Mouse (Mus musculus): Measurements from ENCODE around the gene Meltf.
A peak's percentile ranks its signal among the peaks of the same experiment; 100 is the strongest.

The Meltf gene

DNA sequence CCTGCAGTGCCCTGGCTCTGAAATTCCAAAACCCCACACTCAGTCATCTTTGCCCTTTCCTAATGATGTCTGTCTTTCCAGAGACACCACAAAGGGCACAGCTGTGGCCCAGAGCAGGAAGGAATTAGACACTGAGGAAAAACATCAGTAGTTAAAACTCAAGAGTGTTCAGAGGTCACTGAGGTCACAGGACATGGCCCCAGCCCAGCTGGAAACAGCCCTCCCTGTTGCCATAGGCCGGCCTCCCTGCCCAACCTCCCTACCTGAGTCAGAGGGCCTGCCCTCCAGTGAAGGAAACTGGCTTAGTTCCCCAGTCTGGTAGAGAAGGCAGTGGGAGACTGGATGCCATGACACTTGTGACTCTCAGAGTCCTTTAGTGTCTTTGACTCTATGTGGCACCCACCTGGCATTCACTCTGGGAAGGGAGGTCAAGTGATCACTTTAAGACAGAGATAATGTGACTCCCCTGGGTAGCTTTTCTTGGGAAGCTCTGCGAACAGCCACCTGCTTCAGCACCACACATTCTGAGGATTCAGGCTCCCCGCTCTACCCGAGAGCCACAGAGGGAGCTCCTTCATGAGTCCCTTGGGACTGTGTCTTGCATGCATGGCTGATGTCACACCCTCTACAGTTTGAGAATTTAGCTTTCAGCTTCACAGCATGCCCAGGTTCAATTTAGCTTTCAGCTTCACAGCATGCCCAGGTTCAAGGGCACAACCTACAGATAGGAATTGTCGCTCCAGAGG lies 15.0 kb downstream of the Meltf start:
- DNase-seq (ENCODE audit: low spot score in 2 of 2) = no peak

DNA sequence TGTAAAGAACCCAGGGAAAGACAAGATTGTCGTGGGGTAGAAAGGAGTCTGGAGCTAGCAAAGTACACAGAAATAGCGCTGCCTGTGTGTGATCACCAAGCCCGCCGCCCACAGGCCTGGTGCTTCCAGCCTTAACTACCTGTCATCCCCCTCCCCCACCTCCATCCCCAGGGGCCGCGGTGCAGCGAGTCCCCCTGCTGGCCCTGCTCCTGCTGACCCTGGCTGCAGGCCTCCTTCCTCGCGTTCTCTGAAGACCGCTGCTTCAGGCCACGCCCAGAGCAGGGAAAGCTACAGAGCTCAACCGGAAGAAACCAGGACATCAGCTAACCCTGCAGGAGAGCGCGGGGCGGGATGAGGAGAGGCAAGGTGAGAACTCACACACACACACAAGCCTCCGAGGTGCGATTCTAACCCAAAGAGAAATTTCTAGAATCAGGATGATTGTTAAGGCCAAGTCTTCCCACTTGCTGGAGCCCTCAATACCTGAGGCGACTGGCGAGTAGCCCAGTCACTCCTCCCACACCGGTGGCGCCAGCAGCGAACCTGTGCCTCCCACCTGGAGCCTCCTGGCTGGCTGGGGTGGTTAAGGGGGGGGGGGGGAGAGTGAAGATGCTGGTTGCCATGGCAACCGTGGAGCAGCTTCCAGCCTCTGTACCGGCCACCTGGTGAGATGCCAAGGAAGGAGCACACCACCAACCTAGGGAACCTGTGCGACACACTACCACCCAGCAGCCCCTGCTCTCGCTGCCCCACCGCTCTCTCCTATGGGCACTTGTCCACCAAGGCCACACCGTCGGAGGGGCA lies 18.6 kb downstream of the Meltf start:
- DNase-seq (ENCODE audit: low spot score in 2 of 2) = no peak

GRCm38 (mm10) chr16:31898546-31899326 lies 20.1 kb downstream of the Meltf start:
- no peak for DNase-seq (ENCODE audit: low spot score in 2 of 2)

DNA sequence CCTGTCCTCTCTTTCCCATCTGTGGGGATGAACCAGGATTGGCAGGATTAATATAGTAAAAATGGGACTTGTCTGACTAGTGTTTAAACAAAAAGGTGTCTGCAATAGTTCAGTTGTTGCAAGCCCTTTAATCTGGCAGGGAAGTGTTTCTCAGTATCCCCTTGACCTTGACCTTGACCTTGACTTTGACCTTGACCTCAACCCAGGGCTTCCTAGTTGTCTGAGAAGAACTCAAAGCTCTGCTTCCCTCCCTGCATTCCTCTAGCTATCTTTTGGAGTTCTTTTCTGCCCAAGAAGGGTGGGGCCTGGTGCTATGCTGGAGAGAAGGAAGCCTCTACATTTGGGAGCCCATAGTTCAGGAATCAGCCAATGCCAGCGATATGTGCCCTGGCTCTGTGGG lies 23.3 kb downstream of the Meltf start:
- DNase-seq (ENCODE audit: low spot score in 2 of 2) = no peak

DNA sequence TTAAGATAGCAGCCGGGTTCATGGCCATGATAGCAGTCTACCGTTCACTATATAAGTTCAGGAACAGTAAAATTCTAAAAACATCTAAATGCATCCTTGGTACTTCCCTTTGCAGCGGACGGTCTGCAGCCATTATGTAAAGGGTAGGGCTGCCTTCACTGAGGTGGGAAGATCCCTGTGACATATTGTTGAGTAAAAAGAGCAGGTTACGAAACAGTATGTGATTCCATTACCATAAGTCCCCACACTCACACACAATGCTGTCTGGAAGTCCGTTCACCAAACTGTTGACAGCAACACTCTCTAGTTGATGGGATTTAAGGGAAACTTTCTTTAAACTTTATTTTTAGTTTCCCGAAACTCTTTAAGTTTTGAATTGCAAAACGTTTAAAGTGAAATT lies 24.6 kb downstream of the Meltf start:
- no peak for DNase-seq (ENCODE audit: low spot score in 2 of 2)

- DNase-seq (ENCODE audit: low spot score in 2 of 2) = no peak
These were observed 26.7 kb downstream of the Meltf start for GRCm38 (mm10) chr16:31905331-31905730.

- DNase-seq (ENCODE audit: low spot score in 2 of 2) = no peak
These were observed 27.5 kb downstream of the Meltf start for GRCm38 (mm10) chr16:31905891-31906825.

- DNase-seq (ENCODE audit: low spot score in 2 of 2) = peak in 1 of 2 experiments; percentile 26
These were observed 28.3 kb downstream of the Meltf start for GRCm38 (mm10) chr16:31906896-31907295.

DNA sequence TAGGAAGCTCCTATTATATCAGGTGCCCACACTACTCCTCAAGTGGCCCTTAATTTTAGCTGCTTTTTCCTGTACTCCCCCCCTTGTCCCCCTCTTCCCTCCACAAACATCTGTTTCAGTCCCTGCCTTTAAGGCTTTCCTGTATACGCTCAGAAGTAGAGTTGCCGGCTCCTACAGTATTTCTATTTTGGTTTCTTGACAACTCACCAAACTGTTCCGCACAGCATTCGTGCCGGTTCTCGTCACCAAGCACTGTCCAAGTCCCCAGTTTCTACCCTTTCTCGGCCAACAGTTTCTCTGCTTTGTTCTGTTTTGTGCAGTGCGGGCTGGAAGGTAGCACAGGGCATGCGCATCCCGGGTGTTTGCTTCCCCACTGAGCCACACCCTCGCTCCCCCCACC lies 30.3 kb downstream of the Meltf start:
- DNase-seq (ENCODE audit: low spot score in 2 of 2) = no peak

- no peak for DNase-seq (ENCODE audit: low spot score in 2 of 2)
These were observed 31.8 kb downstream of the Meltf start for GRCm38 (mm10) chr16:31910281-31910847.

GRCm38 (mm10) chr16:31917776-31918175 lies 39.2 kb downstream of the Meltf start:
- DNase-seq (ENCODE audit: low spot score in 2 of 2) = no peak

DNA sequence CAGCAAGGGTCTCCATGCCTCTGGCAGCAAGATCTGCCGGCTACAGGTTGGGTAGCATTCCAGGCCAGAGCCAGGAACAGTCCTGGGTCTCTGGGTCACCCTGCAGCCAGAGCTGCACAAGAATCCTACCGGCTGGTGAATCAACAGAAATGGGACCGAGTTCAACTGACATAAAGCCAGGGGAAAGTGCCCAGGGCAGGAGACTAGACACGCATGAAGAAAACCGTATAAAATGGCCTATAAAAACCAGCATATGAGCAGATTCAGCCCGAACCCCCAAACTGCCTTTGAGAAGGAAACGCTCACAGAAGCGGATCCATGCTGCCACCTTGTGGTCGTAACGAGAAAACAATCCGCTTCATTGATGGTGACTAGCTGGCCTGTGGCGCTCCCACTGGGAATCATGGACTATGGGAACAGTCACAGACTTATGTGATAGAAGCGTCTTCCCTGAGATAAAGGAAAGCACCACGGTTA lies 39.7 kb downstream of the Meltf start:
- peak in 1 of 2 experiments; percentile 70 for DNase-seq (ENCODE audit: low spot score in 2 of 2)

- no peak for DNase-seq (ENCODE audit: low spot score in 2 of 2)
These were observed 45.8 kb downstream of the Meltf start for GRCm38 (mm10) chr16:31924368-31924767.

DNA sequence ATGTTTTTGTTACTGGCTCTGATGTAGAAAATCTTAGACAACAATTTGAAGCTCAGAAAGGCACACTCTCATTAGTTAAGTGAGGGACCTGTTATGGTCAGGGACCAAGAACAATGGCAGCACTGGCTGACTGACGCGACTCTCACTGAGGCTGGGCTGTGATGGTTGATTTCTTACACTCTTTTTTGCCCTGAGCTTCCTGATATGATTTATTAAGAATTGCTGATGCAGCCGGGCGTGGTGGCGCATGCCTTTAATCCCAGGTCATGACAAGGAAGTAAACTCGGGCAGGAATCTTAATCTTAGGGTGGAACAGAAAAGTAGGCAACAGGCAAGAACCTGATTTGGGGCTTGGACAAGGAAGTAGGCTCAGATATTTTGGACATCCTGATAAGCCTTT lies 47.5 kb downstream of the Meltf start:
- DNase-seq (ENCODE audit: low spot score in 2 of 2) = no peak

DNA sequence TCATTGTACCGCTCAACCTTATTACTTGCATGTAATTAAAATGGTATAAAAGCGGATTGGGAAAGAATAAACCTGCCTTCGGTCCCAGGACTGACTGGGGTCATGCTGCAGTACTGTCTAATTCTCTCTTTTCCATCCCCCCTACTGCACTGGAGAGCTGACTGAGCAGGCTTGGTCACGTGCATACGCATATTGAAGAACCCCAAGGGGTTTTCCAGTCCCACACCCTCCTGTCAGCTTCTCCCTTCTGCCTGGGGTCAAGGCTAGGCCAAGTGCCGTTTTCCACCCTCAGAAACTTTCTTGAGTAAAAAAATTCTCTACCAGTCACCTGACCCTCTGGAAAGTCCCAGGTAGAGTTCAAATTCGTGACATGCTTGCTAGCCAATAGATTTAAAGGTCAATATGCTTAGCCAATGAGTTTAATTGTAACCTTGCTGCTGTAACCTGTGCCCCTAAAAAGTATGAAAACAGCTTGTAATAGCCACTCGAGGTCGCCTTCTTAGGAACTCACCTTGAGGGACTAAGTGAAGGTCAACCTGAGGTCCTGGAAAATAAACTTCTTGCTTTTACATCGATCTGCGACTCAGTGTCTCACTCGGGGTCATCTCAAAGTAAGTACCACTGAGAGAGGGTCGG lies 48.1 kb downstream of the Meltf start:
- DNase-seq (ENCODE audit: low spot score in 2 of 2) = no peak

DNA sequence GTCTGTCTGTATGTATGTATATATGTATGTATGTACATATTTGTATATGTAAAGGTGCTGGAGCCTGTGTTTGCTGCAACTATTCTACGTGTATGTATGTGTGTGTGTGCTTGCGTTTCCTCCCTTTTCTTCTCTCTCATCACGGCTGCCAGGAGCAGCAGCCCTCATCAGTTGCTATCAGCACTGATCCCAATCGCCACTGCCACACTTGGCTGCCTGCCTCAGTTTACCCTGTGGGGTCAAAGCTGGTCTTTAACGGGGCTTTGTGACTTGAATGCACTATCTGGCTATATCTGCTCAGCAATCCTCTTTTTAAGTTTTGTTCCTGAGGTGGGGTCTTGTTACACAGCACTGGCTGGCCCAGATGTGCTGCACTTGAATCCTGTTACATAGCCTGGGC lies 48.8 kb downstream of the Meltf start:
- no peak for DNase-seq (ENCODE audit: low spot score in 2 of 2)

DNA sequence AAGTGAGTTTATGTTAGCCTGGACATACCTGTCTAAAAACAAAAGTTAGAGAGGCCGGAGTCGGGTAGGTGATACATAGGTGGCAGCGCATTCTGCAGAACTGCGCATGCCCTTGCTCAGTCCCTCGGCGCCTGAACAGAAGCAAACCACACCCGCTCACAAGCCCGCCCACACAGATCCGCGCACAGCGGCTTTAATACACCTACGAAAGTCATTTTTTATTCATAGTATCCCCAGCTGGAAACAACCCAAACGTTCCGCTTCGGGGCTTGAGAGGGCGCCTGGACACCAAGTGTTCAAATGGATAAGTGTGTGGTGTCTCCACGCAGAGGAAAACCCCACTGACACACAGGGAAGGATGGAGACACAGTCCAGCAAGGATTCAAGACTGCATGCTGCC lies 52.7 kb downstream of the Meltf start:
- no peak for DNase-seq (ENCODE audit: low spot score in 2 of 2)

- no peak for DNase-seq (ENCODE audit: low spot score in 2 of 2)
These were observed 53.6 kb downstream of the Meltf start for GRCm38 (mm10) chr16:31932255-31932654.

GRCm38 (mm10) chr16:31932840-31933697 lies 54.5 kb downstream of the Meltf start:
- peak; percentile 89 to 90 for DNase-seq (ENCODE audit: low spot score in 2 of 2)
